Mouse (Mus musculus) retina, embryonic 14.5 days (tissue): Measurements from ENCODE around the gene T2.
A peak's percentile ranks its signal among the peaks of the same experiment; 100 is the strongest.
"Not testable (repeated sequence)": the region's sequence is repeated elsewhere in the genome, so short reads cannot be mapped to it uniquely, and the experiment has no call there.

Experiments
- DNase-seq: peaks from one replicate; pipeline ENCODE4 v3.0.0-alpha.2; 2015; ENCODE audit warnings: low spot score

Gene T2

DNA sequence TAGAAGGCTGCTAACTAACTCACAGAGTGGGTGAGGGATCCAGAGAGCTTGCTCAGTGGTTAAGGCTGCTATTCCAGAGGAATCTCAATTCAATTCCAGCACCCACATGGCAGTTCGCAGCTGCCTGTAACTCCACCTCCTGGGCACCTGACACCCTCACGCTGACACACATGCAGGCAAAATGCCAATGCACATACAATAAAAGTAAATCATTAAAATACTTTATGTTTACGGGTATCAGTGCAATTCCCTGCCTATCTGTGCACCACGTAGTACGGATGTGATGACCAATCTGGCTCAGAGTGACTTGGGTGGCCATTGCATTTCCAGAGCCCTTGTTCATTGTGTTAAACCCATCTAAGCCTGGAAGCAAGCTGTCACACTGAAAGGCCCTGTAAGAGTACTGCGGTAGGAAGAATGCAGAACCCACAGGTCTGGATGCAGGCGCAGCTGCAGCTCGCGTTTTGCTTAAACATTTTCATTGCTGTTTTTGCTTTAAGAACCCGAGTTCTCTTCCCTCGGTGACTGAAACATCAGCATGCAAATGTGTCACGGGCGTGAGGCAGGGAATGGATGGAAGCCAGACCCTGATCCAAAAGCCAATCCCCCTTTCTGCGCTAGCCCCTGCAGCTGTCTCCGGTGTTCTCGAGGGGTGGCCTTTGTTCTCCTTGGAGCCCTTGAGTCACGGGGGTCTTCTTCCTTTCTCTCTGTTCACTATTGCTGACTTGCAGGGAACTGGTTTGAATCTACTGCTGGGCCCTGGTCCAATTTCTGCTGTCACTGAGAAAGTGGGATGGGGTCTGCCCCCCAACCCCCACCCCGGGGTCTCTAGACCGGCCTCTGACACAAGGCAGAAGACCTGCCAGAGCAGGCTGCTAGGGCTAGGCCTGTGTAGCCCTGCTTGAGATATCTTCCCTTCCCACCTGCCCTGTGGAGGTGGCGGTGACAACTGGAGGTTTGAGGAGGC, 12.0 kb downstream of the T2 start:
- peak; percentile 43 for DNase-seq

DNA sequence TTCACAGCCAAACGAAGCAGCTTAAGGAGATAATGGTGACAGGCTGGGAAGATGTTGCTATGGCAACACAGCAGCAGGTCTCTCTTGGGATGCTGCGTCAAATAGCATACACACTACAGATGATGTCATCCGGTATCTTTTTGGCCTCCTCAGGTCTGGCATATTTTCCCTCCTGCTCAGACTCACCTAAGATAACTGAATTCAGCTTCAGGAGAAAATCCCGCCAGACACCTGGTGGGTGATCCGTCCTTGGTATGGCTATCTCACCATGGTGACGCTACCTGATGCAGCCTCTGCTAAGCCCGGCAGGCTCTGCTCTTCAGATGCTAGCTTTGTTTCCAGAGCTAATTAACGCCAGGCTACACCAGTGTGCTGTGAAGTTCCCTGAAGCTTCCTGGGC, 12.8 kb downstream of the T2 start:
- peak; percentile 77 for DNase-seq

DNA sequence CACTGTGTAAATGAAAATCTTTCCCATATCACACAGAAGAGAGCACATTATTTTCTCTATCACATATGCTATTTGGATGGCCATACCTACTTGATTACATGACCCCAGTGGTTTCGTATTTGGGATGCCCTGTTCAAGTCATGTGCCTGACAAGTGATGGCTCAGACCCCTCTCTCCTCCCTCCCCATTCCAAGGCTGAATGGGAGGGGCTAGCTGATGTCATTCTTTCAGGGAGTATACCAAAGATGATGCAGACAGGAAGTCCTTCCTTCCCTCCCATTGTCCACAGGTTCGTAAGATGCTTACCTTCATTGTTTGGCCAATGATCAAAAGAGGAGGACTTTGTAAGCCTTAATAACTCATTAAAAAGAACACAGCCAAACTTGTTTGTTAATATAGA, 13.4 kb downstream of the T2 start:
- no peak for DNase-seq

DNA sequence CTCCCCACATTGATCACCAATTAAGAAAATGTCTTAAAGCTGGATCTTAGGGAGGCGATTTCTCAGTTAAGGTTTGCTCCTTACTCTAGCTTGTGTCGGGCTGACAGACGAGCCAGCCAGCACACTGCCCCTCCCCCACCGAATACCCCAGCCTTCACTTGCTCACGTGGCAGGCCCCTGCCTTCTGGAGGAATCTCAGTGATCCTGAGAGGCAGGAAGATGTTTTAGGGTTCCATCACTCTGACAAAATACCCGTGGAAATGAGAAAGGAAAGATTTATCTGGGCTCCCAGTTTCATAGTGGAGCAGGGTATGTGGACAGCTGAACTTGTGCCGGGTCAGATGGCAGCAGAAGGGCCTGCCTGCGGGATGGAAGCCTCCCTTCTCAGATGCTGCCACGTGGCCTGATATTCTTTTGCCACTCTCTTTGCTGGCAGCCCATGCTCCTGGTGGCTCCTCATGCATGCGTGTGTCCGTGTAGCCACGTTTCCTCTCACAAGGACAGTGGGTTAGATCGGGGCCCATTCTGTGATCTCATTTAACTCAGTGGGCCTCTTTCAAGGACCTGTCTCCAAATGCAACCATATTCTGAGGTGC, 14.9 kb downstream of the T2 start:
- peak; percentile 54 for DNase-seq

DNA sequence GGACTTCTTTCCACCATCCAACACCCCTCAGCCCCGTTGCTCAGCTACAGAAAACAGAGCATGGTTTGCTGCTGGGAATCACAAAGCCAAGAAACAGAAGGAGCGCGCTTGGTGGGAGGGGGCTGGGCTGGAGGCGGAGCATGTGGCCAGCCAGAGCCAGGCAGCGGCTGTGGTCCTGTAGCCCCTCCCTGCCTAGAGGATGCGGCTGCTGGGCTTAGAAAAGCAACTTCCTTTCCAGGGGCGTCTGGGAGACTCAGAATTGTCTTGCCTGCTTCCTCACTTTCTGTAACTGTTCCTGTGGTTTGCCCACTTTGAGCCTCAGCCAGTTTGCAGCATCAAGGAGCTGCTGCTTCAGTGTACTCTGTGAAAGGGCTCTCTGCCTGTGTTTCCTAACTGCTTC, 16.0 kb downstream of the T2 start:
- DNase-seq, result peak; percentile 85

DNA sequence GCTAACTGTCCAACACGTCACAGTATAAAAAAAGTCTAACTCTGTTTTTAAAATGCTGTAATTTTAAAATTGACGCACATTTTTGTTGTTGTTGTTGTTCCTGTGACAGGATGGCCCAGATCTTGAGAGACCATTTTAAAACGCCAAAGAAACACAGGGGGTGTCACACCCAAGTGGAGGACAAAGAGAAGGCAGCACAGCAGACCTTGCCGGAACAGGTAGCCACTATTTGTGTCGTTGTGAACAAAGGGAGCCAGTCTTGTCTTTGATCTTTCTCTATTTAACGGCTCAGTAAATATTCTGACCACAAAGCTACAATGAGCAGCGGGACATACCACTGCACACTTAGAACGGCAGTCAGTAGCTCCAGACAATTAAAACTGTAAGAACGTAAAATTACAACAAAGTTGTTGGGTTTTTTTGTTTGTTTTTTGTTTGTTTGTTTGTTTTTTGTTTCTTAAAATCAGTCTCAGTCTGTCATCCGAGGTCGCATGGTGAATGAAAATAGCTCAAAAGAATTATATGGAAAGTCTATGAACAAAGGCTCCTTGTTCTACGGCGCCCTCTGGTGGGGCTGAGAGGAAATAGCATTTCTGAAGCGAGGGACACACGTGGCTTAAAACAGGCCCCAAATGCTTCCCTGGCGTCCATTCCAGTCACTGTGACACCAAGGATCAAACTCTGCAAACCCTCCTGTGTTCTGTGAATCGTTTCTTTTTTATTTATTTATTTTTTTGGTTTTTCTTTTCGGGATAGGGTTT, 16.7 kb downstream of the T2 start:
- DNase-seq, result peak; percentile 90

DNA sequence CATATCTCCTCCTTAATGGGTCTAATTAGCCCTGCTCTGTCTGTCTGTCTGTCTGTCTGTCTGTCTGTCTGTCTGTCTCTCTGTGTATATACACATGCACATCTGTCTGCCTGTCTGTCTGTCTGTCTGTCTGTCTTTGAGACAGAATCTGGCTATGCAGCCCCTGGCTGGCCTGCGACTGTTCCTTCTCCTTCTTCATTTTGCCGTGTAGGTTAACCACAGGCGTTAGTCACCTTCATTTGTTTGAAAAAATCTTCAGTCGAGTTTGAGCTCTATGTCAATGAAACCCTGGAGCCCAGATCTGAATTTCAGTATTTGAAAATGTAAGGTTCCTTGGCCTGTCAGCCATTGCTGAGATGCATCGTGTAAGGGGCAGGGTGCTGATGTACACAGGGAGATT, 21.5 kb downstream of the T2 start:
- no peak for DNase-seq

DNA sequence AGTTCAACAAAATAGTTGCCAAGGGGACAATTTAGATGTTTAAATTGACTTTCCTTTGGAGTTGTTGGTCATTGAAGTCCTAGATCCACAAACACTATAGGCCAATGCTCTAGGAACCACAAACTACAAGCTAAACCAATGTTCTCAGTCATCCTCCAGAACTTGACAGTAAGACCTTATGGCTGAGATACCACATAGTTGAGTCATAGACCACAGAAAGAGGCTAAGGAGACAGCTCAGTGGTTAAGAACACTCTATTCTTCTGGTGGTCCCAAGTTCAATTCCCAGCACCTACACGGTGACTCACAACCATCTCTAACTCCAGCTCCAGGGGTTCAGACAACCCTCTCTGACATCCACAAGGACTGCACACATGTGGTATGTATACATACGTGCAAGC, 29.6 kb downstream of the T2 start:
- no peak for DNase-seq

DNA sequence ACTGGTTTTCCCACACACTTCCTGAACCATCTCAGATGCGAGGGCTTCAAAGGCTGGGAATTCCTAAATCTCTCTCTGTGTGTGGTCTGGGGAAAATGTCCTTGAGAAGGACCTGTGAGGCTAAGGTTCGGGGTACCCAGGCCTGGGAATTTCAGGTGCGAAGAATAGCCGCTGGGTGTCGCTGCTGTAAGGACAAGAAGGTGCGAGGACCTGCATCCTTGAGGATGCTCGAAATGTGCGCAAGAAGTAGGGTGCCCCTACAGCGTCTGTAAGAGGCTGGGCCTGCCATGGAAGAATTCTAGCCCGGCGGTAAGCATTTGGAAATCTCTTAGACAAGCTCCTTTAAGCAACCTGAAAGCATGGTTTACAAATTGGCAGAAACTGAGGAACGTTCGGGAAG, 32.7 kb downstream of the T2 start:
- peak; percentile 74 for DNase-seq

DNA sequence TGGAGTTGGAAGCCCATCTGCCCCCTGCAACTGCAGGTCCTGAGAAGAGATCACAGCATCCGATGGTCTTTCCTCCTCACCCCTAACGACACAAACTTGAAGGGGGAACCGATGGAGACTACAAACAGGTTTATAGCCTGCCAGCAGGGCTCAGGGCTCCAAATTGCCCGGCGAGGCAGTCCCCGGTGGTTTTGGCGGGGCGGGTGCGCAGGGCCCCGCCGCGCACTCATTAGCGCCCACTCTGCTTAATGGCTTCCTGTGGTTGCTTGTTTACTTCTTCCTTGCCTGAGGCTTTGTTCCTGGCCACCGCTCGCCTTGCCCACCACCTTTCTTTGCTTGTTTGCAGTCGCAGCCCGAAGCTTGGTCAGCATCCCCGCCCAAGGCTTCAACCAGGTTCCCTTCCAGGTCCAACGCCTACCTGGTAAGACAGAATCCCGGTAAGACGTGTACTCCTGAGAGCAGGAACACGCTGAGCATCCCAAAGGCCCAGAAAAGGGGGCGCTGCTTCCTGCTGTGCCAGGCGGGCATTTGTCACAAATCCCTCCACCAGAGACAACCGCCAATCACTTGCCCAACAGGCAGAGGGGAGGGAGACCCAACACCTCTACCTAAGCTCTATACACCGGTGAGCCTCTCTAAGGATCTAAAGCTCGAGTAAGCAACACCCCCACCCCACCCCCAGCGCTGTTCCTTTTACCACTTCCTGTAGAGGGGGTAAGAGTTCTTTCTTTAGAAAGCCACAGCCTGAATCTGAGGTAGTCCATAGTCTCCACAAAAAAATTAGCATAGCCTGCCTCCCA, 33.4 kb downstream of the T2 start:
- DNase-seq, result no peak

DNA sequence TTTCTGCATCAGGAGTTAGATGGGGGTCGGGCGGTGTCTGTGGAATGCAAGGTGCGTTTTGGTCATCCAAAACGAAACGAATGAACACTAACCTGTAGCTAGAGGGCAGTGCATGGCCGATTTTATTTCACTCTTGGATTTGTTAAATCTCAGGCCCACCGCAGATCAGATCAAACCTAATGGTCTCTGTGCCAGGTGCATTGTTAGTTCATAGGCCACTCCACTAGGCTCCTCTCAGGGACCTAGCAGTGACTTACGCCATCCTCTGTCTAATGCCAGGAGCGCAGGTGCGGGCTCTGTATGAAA, 34.0 kb downstream of the T2 start:
- DNase-seq, result no peak

DNA sequence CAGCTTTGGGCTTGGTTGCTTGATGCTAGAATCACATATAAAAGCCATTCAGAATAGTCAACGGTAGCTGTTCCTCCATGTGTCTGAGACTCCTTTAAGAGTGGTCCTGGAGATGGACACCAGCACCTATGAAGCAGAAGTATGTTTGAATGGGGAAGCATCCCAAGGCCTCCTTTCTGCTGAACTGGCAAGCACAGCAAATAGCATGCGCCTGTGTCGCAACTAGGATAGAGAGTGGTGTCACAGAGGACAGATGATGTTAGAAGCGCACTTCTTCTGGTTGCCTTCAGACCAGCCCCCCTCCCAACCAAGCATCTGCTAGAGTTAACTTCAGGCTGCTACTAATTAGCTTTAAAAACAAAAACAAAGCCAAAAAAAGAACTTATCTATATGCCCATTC, 34.7 kb downstream of the T2 start:
- no peak for DNase-seq

DNA sequence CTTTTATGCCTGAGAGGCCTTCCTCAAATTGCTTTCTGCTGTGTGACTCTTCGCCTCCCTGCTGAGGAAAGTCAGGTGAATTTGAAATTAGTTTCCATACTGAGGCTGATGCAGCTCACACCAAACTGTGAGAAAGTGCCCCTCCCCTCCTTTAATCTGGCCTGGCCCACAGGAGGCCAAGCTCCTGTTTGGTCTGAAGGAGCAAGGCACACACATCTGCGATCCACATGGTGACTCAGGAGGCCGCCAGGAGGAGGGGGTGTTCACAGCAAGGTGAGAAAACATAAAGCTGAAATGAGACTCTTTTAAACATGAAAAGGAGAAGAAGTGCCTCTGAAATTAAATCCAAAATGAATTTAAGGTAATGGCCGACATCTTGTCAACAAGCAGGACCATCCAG, 40.6 kb downstream of the T2 start:
- no peak for DNase-seq

DNA sequence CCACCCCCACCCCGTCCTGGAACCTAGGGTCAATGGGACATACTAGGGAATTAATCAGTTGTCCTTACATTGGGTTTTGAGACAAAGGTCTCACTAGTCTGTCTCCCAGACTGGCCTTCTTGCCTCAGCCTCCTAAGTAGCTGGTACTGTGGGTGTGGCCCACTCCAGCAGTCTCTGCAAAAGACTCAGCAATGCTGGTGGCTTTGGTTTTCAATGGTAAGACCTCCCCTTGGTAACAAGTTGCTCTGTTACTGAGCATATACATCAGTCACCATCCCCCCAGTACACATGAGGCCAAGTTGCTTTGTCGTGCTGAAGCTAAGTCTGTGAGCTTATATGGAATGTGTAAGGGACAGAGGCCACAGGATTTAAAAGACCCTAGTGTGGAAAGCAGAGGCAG, 42.2 kb downstream of the T2 start:
- no peak for DNase-seq

DNA sequence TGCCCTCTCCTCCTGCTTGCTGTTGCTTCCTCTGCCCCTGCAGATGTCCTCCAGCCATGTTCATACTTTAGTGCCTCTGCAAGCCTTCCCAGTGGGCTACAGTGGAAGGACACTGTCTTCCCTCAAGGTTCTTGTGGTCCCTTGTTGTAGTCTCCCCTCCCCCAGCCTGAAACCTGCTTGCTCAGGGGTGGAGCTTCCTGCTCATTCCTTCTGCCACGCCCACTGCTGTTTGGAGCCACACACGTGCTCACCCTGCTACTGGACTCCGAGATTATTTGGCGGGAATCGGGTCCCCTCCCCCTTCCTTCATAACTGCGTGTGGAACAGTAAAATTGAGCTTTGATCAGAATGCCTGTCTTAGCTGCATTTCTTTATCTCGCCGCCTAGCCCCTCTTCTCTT, 48.1 kb downstream of the T2 start:
- not testable (repeated sequence) for DNase-seq

DNA sequence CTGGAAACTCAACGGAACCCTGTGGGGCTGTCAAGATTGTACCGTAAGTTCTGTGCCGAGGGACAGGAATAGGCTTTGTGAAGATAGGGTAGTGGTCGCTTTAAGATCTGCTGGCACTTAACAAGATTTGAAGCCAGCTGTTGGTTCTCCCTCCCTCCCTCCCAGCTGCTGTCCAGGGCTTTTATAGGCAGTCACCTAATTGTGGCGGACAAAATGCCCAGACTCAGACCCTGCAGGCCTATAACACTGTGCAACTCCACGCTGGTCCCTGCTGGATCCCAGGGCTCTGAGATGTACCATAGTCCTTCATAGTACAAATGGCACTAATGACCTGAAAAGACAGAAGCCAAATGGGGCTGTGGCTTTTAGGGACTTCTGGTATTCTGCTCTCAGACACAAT, 50.5 kb downstream of the T2 start:
- peak; percentile 41 for DNase-seq

DNA sequence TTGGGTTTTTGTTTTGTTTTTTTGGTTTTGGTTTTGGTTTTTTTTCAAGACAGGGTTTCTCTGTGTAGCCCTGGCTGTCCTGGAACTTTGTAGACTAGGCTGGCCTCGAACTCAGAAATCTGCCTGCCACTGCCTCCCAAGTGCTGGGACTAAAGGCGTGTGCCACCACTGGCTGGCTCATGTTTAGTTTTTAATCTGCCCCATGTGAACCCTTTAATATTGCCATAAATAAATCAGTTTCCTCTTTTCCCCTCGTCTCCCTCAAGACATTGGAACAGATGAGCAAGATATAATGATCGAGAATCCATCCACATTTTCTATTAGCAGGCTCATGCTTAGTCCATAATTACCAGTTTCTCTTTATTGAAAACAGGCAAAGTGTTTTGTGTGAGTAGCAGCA, 52.2 kb downstream of the T2 start:
- DNase-seq, result not testable (repeated sequence)

DNA sequence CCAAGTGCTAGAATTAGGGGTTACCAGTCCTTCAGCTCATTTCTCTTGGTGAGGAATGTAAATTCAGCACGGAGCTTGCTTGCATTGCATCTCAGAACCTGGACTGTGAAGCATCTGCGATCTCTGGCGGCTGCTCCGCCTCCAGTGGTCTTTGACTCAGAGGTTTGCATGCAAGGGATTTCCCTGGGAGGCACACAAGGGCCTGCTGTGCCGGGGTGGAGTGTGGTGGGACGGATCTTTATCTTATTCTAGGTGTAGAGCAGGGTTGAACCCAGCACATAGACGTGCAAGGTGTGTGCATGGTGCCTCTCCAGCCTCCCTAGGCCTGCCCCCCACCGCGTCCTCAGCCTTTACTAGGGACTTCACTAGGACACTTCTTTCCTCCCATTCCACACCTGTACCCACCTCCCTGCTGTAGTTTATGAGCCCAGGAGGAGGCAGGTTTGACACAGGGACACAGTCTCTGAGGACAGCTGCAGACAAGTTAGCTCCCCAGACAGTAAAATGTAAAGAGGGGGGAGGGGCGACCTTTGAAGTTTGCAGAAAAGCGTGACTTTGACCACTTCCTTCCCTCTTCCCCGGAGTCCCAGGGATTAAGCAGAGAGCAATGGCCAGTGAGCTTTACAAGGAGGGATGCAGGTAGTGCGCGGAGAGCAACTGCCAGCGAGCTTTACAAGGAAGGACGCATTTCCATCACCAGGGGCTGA, 53.0 kb downstream of the T2 start:
- no peak for DNase-seq

DNA sequence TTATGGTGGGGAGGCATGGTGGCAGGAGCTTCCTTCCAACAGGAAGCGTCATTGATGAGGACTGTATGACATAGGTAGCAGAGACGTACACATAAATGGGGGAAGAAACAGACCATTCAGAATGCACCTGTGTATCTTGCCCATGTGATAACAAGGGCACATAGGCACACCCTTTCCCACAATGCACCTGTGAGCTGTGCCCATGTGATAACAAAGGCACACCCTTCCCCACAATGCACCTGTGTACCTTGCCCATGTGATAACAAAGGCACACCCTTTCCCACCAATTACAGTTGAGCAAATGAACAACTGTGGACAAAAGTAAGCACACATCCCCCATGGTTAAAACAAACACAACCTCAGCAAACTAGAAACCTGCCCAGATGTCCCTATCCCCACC, 54.5 kb downstream of the T2 start:
- no peak for DNase-seq

DNA sequence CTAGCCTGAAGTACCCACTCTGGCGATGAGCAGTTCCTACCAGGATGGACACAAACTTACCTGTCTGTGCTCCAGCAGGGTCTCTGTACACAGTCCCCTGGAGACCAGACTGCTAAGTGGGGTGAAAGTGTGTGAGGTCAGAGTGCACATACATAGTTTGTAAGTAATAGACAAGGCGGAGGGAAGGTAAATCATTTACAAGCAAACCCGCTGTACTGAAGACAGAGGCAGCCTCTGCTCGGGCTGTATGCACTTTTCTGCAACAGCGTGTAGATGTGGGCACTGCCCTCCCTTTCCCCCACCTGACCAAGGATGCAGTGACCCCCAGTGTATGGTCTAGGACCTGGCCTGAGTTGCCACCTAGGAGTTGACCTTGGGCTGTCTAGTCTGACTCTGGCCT, 57.9 kb downstream of the T2 start:
- no peak for DNase-seq

DNA sequence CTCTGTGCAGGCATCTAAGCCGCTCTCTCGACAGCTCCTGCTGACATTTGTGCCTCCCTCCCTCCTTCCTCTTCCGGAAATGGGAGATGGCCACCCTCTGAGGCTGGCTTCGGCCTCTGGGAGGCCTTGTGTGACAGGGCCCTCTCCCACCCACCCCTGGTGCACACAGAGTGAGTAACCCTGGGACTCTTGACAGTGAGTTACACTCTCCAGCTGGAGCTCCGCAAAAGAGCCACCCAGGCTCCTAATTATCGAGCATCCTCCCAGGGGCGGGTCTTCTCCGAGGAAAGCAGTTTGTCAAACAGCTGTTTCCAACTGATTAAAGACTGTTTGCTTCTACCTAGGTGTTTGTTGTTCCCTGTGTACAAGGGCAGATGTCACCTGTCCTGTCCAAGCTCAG, 59.7 kb downstream of the T2 start:
- DNase-seq, result peak; percentile 37

DNA sequence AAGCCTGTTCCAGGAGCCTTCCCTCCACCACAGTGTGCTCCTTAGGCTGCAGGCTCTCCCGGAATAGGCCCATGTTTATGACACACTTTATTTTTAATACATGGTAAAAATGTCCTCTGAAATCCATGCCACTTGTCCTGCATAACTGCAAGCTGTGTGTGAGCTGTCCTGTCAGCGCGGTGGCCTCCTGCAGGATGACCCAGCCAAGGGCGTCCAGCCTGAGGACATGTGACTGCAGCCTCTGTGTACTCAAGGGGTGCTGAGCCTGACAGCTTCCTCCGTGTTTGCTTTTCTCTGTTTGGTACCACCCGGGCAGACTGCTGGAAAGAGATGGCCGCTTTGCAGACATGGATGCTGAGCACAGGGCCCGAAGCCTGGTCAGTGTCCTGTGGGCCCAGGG, 61.1 kb downstream of the T2 start:
- no peak for DNase-seq
